ENCODE assay signal across 11 mouse cellular contexts in the genomic region with DNA sequence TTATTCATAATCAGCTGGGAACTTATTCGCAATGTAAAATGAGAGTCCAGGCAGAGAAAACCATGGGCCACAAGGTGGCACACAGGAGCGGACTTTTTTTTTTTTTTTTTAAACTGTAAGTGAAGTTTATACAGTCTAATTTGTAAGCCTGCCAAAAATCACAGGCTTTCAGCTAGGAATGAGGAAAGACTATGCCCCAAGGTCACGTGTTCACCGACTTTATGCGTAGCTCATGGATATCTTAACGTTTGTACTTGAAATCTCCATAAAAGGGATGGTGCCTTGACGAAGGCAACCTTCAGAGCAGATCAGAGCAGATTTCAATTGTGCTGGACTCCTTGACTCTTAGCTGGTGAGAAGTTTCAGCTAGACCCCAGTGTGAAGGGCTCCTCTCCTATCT.
DNase-seq lines count a peak whose midpoint lies in the region; ATAC-seq and TF ChIP-seq lines count a peak whose summit lies in the region.
"Had no signal": no experiment of that assay in that cellular context is flagged by ENCODE, and none has a peak within 500 bp of the region (broad histone marks: within the 10 kb centered on the region; RNA-seq: fewer than 3 reads in every experiment).

No protein-coding gene starts in this region.

- ATAC-seq in hindbrain, embryonic 14.5 days (ENCODE audit: low FRiP score), result no peak
- ATAC-seq in hindbrain, embryonic 13.5 days (ENCODE audit: low FRiP score), result no peak

- no peak overlapping the region for H3K4me3 ChIP-seq in hindbrain, embryonic 14.5 days (replicated peaks; ENCODE audit: low read length)
- H3K4me3 ChIP-seq in hindbrain, embryonic 13.5 days, result no peak overlapping the region
- no peak overlapping the region for H3K4me3 ChIP-seq in ES-E14 (ENCODE audit: insufficient read depth in 1 of 2, low read depth in 1 of 2, low read length in 2 of 2, poor library complexity in 1 of 2, severe bottlenecking in 1 of 2)
- H3K4me3 ChIP-seq: liver, embryonic 15.5 days had no signal

- H3K36me3 ChIP-seq in hindbrain, embryonic 14.5 days (replicated peaks; ENCODE audit: control insufficient read depth, insufficient read depth), result 0 out of 2 replicates have a peak, but pooled peaks cover 5% of the 10 kb centered on the region
- H3K36me3 ChIP-seq in hindbrain, embryonic 13.5 days, result no peaks in the 10 kb centered on the region
- H3K36me3 ChIP-seq in ES-E14 (ENCODE audit: control insufficient read depth, insufficient read depth, low read length, poor library complexity, severe bottlenecking), result no peaks in the 10 kb centered on the region
- H3K36me3 ChIP-seq: liver, embryonic 15.5 days had no signal

- WGBS in hindbrain, embryonic 14.5 days, result 76% methylated on average over 7 of the region's 7 CpGs
- 65% methylated on average over 7 of the region's 7 CpGs for WGBS in hindbrain, embryonic 13.5 days

- no peaks in the 10 kb centered on the region for H3K4me1 ChIP-seq in hindbrain, embryonic 14.5 days (replicated peaks; ENCODE audit: control insufficient read depth, insufficient read depth, low read length)
- H3K4me1 ChIP-seq in hindbrain, embryonic 13.5 days (replicated peaks), result peaks cover 11% of the 10 kb centered on the region
- no peaks in the 10 kb centered on the region for H3K4me1 ChIP-seq in ES-E14 (ENCODE audit: control insufficient read depth in 2 of 2, insufficient read depth in 2 of 2, low read length in 2 of 2, poor library complexity in 1 of 2)
- H3K4me1 ChIP-seq: liver, embryonic 15.5 days had no signal

- no peak overlapping the region for H3K9ac ChIP-seq in hindbrain, embryonic 14.5 days
- no peak overlapping the region for H3K9ac ChIP-seq in hindbrain, embryonic 13.5 days
- no peak overlapping the region for H3K9ac ChIP-seq in ES-E14 (ENCODE audit: insufficient read depth, low read depth, low read length, poor library complexity, severe bottlenecking)
- H3K9ac ChIP-seq: liver, embryonic 15.5 days had no signal

- no peak overlapping the region for H3K4me2 ChIP-seq in hindbrain, embryonic 14.5 days (replicated peaks)
- no peak overlapping the region for H3K4me2 ChIP-seq in hindbrain, embryonic 13.5 days
- H3K4me2 ChIP-seq: liver, embryonic 15.5 days had no signal

- DNase-seq in hindbrain, embryonic 14.5 days (ENCODE audit: low spot score), result peak; percentile 62
- DNase-seq in ES-E14 (ENCODE audit: low read depth, low spot score), result no peak
- peak; percentile 32 to 45 for DNase-seq in cerebellum, postnatal 25 days
- peak; percentile 45 for DNase-seq in kidney, postnatal 10 days
- no peak for DNase-seq in right cerebral cortex, postnatal 10 days (ENCODE audit: low spot score in 2 of 2)
- DNase-seq in right cerebral cortex, postnatal 36 days (ENCODE audit: low spot score in 2 of 2), result no peak
- no peak for DNase-seq in adrenal gland, adult 18-20 months (ENCODE audit: low spot score in 2 of 2)
- DNase-seq: embryo, embryonic 11 days; heart, postnatal 14 days had no signal

- no peak overlapping the region for H3K27ac ChIP-seq in hindbrain, embryonic 14.5 days
- H3K27ac ChIP-seq in hindbrain, embryonic 13.5 days, result no peak overlapping the region
- no peak overlapping the region for H3K27ac ChIP-seq in ES-E14 (ENCODE audit: insufficient read depth, low read depth, low read length, poor library complexity, severe bottlenecking)
- H3K27ac ChIP-seq: liver, embryonic 15.5 days had no signal

- no peaks in the 10 kb centered on the region for H3K27me3 ChIP-seq in hindbrain, embryonic 14.5 days (ENCODE audit: control insufficient read depth, insufficient read depth, low read length)
- no peaks in the 10 kb centered on the region for H3K27me3 ChIP-seq in hindbrain, embryonic 13.5 days
- H3K27me3 ChIP-seq: liver, embryonic 15.5 days had no signal

- in situ Hi-C loops in ES-E14 (cut with MboI; ENCODE audit: low sequenced_read_pairs in 2 of 2, unreplicated experiment in 2 of 2), result loop anchor here (10.0 kb wide), 1 partner anchor 214 kb away; no protein-coding TSS in a partner anchor

- H3K9me3 ChIP-seq in hindbrain, embryonic 14.5 days (ENCODE audit: control insufficient read depth, low read length), result no peaks in the 10 kb centered on the region
- no peaks in the 10 kb centered on the region for H3K9me3 ChIP-seq in hindbrain, embryonic 13.5 days
- no peaks in the 10 kb centered on the region for H3K9me3 ChIP-seq in ES-E14 (ENCODE audit: control insufficient read depth, insufficient read depth, low read depth, low read length)
- H3K9me3 ChIP-seq: liver, embryonic 15.5 days had no signal

TF ChIP-seq in ES-E14, 5 proteins besides CTCF, POLR2A, EP300 and RAD21:
- TF ChIP-seq ZNF384 (IDR thresholded peaks at IDR 0.05; ENCODE audit: low read depth, low read length) (peak; percentile 88), ZC3H11A (IDR thresholded peaks at IDR 0.05; ENCODE audit: borderline replicate concordance, low read depth, low read length) (peak; percentile 13; the same call in 1 of the 2 replicates), MAFK (IDR thresholded peaks at IDR 0.05; ENCODE audit: insufficient read depth, low read depth, low read length) (no peak)

Comparison
In these comparisons a context has a peak if more than half of its experiments do, and no peak if none do; other contexts are left out.
1. DNase-seq: peak in hindbrain, embryonic 14.5 days (single experiment), cerebellum, postnatal 25 days (2 of 2) and kidney, postnatal 10 days (single experiment); none in ES-E14 (single experiment), right cerebral cortex, postnatal 10 days (0 of 2), right cerebral cortex, postnatal 36 days (0 of 2) and adrenal gland, adult 18-20 months (0 of 2).